In the genomic region with DNA sequence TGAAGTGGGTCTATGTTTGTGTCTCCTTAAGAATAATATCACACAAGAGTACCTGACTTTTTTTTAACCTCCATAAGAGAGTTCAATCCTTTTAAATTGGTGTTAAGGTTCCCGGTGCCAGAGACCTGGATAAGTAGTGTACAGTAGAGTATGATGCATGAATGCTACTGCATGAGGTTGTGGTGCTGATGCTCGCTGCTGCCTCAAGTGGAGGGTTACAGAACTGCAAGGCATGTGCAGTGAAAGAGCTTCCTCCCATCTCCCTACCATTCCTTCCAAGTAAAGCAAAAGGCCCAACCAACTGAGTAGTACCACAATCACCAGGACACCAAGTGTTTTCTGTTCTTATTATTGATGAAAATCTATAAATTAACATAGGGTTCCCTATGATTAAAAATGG, we compare ENCODE assay signal across 9 mouse cellular contexts.
DNase-seq lines count a peak whose midpoint lies in the region; ATAC-seq and TF ChIP-seq lines count a peak whose summit lies in the region.
"Had no signal": no experiment of that assay in that cellular context is flagged by ENCODE, and none has a peak within 500 bp of the region (broad histone marks: within the 10 kb centered on the region; RNA-seq: fewer than 3 reads in every experiment).

No protein-coding gene starts in this region.

- H3K27ac ChIP-seq in liver, embryonic 11.5 days (ENCODE audit: low read depth, low read length), result no peak overlapping the region

- peak; percentile 61; the same call in 1 of the 2 replicates for TF ChIP-seq CTCF in brain, embryonic 14.5 days (IDR thresholded peaks at IDR 0.05; ENCODE audit: borderline replicate concordance, extremely low read depth, insufficient read depth, insufficient read length)

- ATAC-seq in liver, embryonic 11.5 days (replicated peaks; ENCODE audit: low FRiP score), result 0 out of 2 replicates have a peak, but pooled peaks have one; percentile 45

- H3K4me1 ChIP-seq in liver, embryonic 11.5 days (replicated peaks; ENCODE audit: control insufficient read depth, insufficient read depth, low read length), result no peaks in the 10 kb centered on the region
- H3K4me1 ChIP-seq: megakaryocyte, embryonic 14.5 days had no signal

- TF ChIP-seq POLR2A in brain, embryonic 14.5 days (IDR thresholded peaks at IDR 0.05; ENCODE audit: borderline replicate concordance, extremely low read depth, insufficient read depth, insufficient read length, poor library complexity, severe bottlenecking), result no peak

- no peaks in the 10 kb centered on the region for H3K9me3 ChIP-seq in liver, embryonic 11.5 days (ENCODE audit: control insufficient read depth, low read length)
- H3K9me3 ChIP-seq: megakaryocyte, embryonic 14.5 days had no signal

- peak; percentile 1 for DNase-seq in cerebellum, adult 11 months
- no peak for DNase-seq in cerebellum, adult 9-11 months
- DNase-seq in liver, embryonic 11.5 days (ENCODE audit: low spot score), result no peak
- DNase-seq in liver, result no peak
- no peak for DNase-seq in brain, embryonic 14.5 days (ENCODE audit: low read depth)
- peak; percentile 10 for DNase-seq in lung, postnatal 10 days
- DNase-seq in layer of hippocampus, postnatal 14 days (ENCODE audit: low spot score in 2 of 2), result no peak
- DNase-seq in gastrocnemius, postnatal 14 days, result no peak

- WGBS in liver, embryonic 11.5 days, result 58% methylated on average over 2 of the region's 2 CpGs

- H3K4me3 ChIP-seq in liver, embryonic 11.5 days (ENCODE audit: low read depth, low read length), result no peak overlapping the region
- H3K4me3 ChIP-seq: megakaryocyte, embryonic 14.5 days had no signal

- no peak overlapping the region for H3K4me2 ChIP-seq in liver, embryonic 11.5 days

- H3K36me3 ChIP-seq in liver, embryonic 11.5 days (ENCODE audit: control insufficient read depth, insufficient read depth, low read length), result no peaks in the 10 kb centered on the region

- no peaks in the 10 kb centered on the region for H3K27me3 ChIP-seq in liver, embryonic 11.5 days (replicated peaks; ENCODE audit: control insufficient read depth, insufficient read depth, low read length)
- H3K27me3 ChIP-seq: megakaryocyte, embryonic 14.5 days had no signal

- intact Hi-C loops in gastrocnemius, postnatal 14 days (cut with DNase I; ENCODE audit: low total_unique reads), result no loop called here

- no peak overlapping the region for H3K9ac ChIP-seq in liver, embryonic 11.5 days (ENCODE audit: low read depth, low read length)

Comparison
In these comparisons a context has a peak if more than half of its experiments do, and no peak if none do; other contexts are left out.
1. DNase-seq: peak in cerebellum, adult 11 months (single experiment) and lung, postnatal 10 days (single experiment); none in cerebellum, adult 9-11 months (single experiment), liver, embryonic 11.5 days (single experiment), liver (single experiment), brain, embryonic 14.5 days (single experiment), layer of hippocampus, postnatal 14 days (0 of 2) and gastrocnemius, postnatal 14 days (single experiment).